Mouse (Mus musculus) liver, postnatal 0 days (tissue): Measurements from ENCODE around the gene Fmo1.

Experiments used
- CTCF ChIP-seq: sonication (generic); IDR thresholded peaks from 2 replicates; pipeline ENCODE4 v1.5.1; 2016; ENCODE audit warnings: antibody characterized with exemption, low read depth
- EP300 ChIP-seq: IDR thresholded peaks from 2 replicates; pipeline ENCODE4 v1.6.1; 2016; ENCODE audit warnings: antibody characterized with exemption, low read depth, mild to moderate bottlenecking

DNA sequence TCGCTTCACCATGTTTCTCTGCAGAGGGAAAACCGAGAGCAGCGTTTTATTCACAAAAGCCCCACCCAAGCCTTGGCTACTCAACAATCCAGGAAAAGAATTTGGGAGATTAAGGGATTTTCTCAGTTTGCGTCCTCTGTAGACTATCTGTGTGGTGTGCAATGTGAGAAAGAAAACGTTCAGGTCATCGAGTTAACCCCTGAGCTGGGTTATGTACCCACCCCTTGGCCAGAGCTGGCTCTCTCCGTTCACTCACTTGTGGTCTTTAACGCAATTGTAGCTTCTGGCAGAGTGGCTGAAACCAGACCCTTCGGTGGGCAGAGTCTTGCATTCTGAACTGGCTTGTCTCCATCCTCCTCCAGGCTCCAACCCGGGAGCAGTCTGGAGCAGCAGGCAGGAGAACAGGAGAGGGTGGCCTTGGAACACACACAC lies 6.8 kb downstream of the Fmo1 start:
- TF ChIP-seq CTCF, result no peak
- no peak for TF ChIP-seq EP300
